Mouse (Mus musculus) cerebellum, adult 2 months (tissue): Measurements from ENCODE around the gene Rbm47.

Experiments
- CTCF ChIP-seq: fragments of 200-500 bp; IDR thresholded peaks from 2 replicates; pipeline ENCODE4 v1.5.1; 2011; ENCODE audit warnings: low read depth, mild to moderate bottlenecking, control low read depth, low read length, moderate library complexity, borderline replicate concordance; ENCODE audit not compliant: insufficient read depth
- POLR2A ChIP-seq: fragments of 200-500 bp; IDR thresholded peaks from 2 replicates; pipeline ENCODE4 v1.6.1; 2011; ENCODE audit warnings: low read length, control low read depth, borderline replicate concordance; ENCODE audit not compliant: insufficient read depth

DNA sequence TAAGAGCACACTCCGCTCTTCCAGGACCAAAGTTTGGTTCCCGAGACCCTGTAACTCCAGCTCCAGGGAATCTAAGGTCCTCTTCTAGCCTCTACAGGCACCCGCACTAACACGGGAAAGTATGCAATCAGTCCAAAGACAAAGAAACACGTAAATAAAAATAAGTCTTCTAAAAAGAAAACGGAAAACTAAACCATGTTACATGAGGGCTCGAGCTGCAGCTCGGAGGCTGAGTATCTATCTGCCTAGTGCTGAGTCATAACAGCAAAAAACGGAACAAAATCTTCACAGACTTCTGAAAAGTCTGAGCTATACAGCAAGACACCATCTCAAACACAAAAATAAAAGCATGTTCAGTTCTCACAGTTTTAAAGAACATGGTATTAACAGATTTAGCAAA lies 86.0 kb downstream of the Rbm47 start:
- TF ChIP-seq POLR2A (no peak), CTCF (no peak)
